Mouse (Mus musculus) gastrocnemius, postnatal 25 days (tissue): Measurements from ENCODE around the gene Gm5129. TPM values are rescaled to one million over a fixed set of nuclear protein-coding genes. Genes with fewer than 3 reads are reported as not detected.
A peak's percentile ranks its signal among the peaks of the same experiment; 100 is the strongest.
"Not testable (repeated sequence)": the region's sequence is repeated elsewhere in the genome, so short reads cannot be mapped to it uniquely, and the experiment has no call there.

Experiments used
- DNase-seq: peaks from one replicate; pipeline ENCODE4 v3.0.0; 2022
- long read RNA-seq, 2 experiments: library from polyadenylated mRNA; stranded (forward); transcript quantifications; one replicate each; pipeline ENCODE4 v2.0.0; 2021
- total RNA-seq, 2 experiments: library from RNA; stranded (reverse); gene quantifications; 1 replicate in 1 of 2; 2 replicates in 1 of 2; pipeline ENCODE4 v1.2.3; 2021

The Gm5129 gene
- not detected for total RNA-seq
- long read RNA-seq, experiment 1, partial matches to known transcripts = 0 of 1 reads
- long read RNA-seq, experiment 1, other reads (novel, unspliced or antisense) = 0 of 1 reads
- long read RNA-seq, experiment 2 = 0 reads

- DNase-seq = peak; percentile 94
Observed at GRCm38 (mm10) chr5:29735557-29736061, at the start of gene Gm5129, which contains the start of gene Dnajb6. Gm5129 (minus strand) TSS chr5:29735936. Dnajb6 (plus strand) TSS chr5:29735688.

GRCm38 (mm10) chr5:29784906-29785305 lies 49.2 kb upstream of the Gm5129 start:
- not testable (repeated sequence) for DNase-seq

GRCm38 (mm10) chr5:29782261-29782660 lies 46.5 kb upstream of the Gm5129 start:
- no peak for DNase-seq

- not testable (repeated sequence) for DNase-seq
Observed at GRCm38 (mm10) chr5:29779733-29780132, 44.0 kb upstream of the Gm5129 start.

DNA sequence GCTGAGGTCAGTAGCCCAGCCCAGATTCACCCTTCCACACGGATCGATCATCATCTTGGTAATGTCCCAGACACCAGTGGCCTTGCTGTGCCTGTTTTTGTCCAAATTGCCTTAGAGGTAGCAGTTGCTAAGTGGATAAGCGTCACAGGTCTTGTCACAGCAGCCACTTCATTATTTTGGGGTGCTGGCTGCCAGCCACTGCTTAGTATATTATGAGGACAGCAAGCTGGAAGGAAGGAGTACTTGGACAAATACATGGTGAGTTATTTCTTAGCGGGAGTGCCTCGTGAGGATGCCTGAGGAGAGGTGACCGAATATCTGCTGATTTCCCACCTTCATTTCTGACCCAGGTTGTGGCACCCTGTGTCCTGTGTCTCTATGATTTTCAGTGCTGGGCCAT lies 42.3 kb upstream of the Gm5129 start:
- DNase-seq = no peak

DNA sequence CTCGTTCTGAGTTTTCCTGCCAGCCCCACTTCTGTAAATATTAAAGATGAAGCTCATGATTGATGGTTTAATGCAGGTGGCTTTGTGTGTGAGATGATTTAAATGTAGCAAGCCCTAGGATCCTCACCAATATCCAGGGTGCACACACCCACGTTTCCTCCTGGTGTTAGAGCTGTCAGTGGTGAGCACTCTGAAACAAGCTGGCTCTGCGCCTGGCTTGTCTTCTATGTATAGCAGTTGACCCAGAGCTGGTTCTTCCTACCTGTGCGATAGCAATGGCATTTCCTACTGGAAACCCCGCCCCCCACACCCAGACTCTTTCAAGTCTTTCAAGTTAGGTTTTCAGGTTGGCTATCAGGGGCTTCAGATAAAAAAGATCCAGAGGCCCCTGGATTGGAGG lies 39.7 kb upstream of the Gm5129 start:
- DNase-seq = no peak

GRCm38 (mm10) chr5:29773460-29774150 lies 37.9 kb upstream of the Gm5129 start:
- no peak for DNase-seq

- DNase-seq = no peak
Observed at GRCm38 (mm10) chr5:29772651-29773330, 37.1 kb upstream of the Gm5129 start.

- DNase-seq = no peak
Observed at GRCm38 (mm10) chr5:29772038-29772437, 36.3 kb upstream of the Gm5129 start.

DNA sequence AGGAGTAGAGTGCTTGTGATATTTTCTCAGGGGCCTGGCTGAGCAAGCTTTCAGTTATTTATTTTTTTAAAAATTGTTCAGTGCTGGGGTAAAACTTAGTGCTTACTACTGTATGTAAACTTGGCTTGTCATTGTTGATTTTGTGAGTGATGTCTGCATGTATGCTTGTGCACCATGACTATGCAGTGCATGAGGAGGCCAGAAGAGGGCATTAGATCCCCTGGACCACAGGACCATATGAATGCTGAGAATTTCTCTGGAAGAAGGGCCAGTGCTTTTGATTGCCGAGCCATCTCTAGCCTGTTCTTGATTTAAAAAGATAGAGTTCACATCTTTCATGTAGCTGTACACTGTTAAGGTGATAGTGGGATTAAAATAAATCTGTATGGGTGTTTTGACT lies 35.2 kb upstream of the Gm5129 start:
- no peak for DNase-seq

GRCm38 (mm10) chr5:29759318-29759717 lies 23.6 kb upstream of the Gm5129 start:
- no peak for DNase-seq

DNA sequence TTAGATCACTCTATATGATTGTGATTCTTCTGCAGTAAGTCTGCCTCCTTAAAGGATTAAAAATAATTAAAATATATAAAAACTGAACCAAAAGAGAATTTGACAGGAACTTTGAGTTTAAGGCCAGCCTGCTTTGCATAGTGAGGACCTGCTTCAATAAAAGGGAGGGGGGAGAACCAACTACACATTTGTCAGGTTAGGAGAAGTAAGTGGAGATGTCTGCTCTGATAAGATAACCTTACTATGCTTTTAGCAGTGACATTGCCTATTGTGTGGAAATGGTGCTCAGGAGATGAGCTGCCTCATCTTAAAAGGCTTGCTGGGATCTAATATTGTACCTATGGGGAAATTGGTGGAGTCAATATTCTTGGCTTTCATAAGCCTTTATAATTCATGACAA lies 17.2 kb upstream of the Gm5129 start:
- no peak for DNase-seq

DNA sequence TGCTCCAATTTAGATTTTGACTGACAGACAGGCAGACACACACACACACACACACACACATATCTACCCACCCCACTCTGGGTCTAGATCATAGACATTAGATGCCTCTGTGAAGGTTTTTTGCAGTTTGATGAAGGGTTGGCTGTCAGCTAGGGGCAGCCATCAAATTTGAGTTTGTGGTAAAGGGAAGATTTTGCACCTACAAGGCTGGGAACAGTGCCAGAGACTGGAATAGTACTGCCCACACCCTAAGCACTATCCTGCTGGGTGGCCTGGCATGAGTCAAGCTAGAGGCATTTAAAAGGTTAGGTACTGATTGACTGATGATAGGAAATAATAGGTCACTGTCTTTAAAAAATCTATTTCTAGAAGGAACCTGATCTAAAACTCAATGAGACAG lies 15.6 kb upstream of the Gm5129 start:
- no peak for DNase-seq

DNA sequence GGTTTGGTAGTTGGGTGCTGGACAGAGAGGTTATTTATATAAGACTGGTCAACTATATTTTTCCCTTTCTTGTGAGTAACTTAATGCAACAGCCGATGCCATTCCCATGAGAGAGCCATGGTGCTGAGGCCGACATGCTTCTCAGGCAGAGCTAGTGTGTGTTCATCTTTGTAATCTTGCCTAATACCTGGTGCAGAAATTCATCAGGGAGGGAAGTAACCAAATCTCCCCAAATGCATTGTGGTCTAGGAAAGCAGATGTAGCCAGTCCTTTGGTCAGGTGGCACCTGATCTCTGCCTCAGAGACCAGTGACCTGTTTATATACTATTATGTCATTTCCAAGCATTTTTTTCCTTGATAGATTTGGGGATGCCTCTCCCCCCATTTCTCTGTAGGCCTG lies 11.9 kb upstream of the Gm5129 start:
- DNase-seq = no peak

- DNase-seq = no peak
Observed at GRCm38 (mm10) chr5:29741093-29741492, 5.4 kb upstream of the Gm5129 start.

GRCm38 (mm10) chr5:29740651-29741050 lies 4.9 kb upstream of the Gm5129 start:
- DNase-seq = no peak

GRCm38 (mm10) chr5:29738076-29738475 lies 2.3 kb upstream of the Gm5129 start:
- no peak for DNase-seq

GRCm38 (mm10) chr5:29737471-29737870 lies 1.7 kb upstream of the Gm5129 start:
- DNase-seq = no peak

- no peak for DNase-seq
Observed at GRCm38 (mm10) chr5:29736942-29737341, 1.2 kb upstream of the Gm5129 start.

DNA sequence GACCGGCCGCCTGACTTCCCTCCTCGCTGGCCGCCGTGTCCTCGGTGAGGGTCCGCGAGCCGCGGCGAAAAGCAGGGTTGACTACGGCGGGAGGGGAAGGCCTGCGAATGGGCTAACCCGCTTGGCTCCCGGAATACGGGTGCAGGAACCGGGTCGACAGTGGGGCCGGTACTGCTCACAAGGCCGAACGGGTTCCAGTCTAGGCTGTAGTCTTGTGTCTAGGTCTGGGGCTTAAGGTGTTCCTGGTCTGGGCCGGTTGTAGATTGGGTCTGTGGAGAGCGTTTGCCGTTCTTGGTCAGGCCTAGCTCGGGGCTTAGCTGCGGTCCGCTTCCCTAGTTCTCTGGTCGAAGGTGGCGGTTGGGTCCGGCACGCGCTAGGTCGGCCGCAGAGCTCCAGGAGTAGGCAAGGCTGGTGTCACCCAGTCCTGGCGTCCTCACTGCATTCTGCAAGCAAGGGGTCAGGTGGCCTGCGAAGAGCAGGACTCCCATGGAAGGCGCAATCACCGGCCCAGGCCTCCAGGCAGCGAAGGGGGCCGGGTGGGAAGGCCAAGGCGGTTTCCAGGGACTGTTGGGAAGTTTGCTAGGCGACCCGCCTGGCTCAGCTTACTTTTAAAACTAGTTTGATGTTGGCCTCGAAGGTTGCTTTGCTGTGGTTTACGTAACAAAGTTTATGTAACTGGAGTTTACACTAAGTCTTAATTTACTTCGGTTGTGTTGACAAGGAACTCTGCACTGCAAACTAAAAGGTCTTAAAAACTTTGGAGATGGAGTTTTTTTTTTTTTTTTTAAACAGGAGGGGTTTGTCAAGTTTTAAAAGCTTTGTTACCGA lies 551 bp upstream of the Gm5129 start:
- peak; percentile 71 for DNase-seq

DNA sequence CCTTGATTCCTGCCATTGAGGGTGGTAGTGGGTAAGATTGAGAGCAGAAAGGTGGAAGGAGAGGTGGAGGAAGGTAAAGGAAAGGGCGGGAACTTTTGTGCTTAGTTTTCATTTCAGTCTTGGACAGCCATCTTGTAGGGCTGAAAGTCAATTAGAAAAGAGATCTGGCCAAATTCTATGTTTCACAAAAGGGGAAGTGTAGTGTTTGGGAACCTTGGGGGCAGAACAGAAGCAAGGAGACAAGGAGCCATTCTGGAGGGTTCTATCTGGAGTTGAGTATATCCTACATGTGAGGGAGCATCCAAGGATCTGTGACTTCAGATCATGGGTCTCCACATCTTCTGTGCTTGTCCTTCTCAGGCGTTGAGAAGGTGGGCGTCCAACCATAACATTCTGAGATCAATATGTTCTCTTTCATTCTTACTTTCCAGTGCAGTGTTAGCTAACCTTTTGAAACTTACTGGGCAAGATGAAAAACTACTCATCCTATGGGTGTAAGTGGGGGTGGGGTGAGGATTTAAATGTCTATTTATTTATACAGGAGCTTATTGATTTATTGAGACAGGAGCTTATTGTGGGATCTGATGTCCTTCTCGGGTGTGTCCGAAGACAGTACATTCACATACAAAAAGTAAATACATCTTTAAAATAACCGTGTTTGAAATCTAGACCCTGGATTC lies 765 bp downstream of the Gm5129 start:
- DNase-seq = no peak

GRCm38 (mm10) chr5:29726070-29726469 lies 9.7 kb downstream of the Gm5129 start:
- not testable (repeated sequence) for DNase-seq
